Mouse (Mus musculus) midbrain, embryonic 13.5 days (tissue): ENCODE results near the gene Pfn2. TPM values are rescaled to one million over a fixed set of nuclear protein-coding genes. Genes with fewer than 3 reads are reported as not detected.
A peak's percentile ranks its signal among the peaks of the same experiment; 100 is the strongest.
"Not testable (repeated sequence)": the region's sequence is repeated elsewhere in the genome, so short reads cannot be mapped to it uniquely, and the experiment has no call there.

Experiments
- ATAC-seq: fragments of 200-750 bp; cut with Nextera tagmentation; 2 replicates; pipeline ENCODE4 v1.8.0; 2017; ENCODE audit warnings: mild to moderate bottlenecking, moderate TSS enrichment, moderate library complexity
- H3K27ac ChIP-seq: fragments of 300-500 bp; sonication (generic); 2 replicates; pipeline ENCODE4 v1.5.1; 2015; ENCODE audit warnings: inconsistent platforms, mild to moderate bottlenecking, moderate library complexity
- H3K27me3 ChIP-seq: fragments of 300-500 bp; sonication (generic); 2 replicates; pipeline ENCODE4 v1.6.1; 2015; ENCODE audit warnings: mild to moderate bottlenecking, inconsistent platforms
- H3K36me3 ChIP-seq: fragments of 300-500 bp; sonication (generic); 2 replicates; pipeline ENCODE4 v1.6.1; 2015; ENCODE audit warnings: mild to moderate bottlenecking, inconsistent platforms
- H3K4me1 ChIP-seq: fragments of 300-500 bp; sonication (generic); replicated peaks from 2 replicates; pipeline ENCODE4 v1.6.1; 2015; ENCODE audit warnings: inconsistent platforms
- H3K4me2 ChIP-seq: fragments of 300-500 bp; sonication (generic); replicated peaks from 2 replicates; pipeline ENCODE4 v1.6.1; 2015; ENCODE audit warnings: moderate library complexity, mild to moderate bottlenecking, inconsistent platforms
- H3K4me3 ChIP-seq: fragments of 300-500 bp; sonication (generic); replicated peaks from 2 replicates; pipeline ENCODE4 v1.5.1; 2015; ENCODE audit warnings: mild to moderate bottlenecking, inconsistent platforms
- H3K9ac ChIP-seq: fragments of 300-500 bp; sonication (generic); replicated peaks from 2 replicates; pipeline ENCODE4 v1.6.1; 2015; ENCODE audit warnings: mild to moderate bottlenecking, inconsistent platforms
- H3K9me3 ChIP-seq: fragments of 300-500 bp; sonication (generic); 2 replicates; pipeline ENCODE4 v1.6.1; 2016; ENCODE audit warnings: mild to moderate bottlenecking, inconsistent platforms
- WGBS: fragments of 180-500 bp; shearing (Covaris S2); methylation state at CpG from one replicate; pipeline ENCODE4 v1.1.7; 2015; 5-methylcytosine and 5-hydroxymethylcytosine counted together
- polyA plus RNA-seq: library from polyadenylated mRNA; unstranded; fragments of >200 nt; fragmentation: Nextera tagmentation; extraction: Ambion mirVana; gene quantifications from 2 replicates; pipeline ENCODE4 v1.2.1, GENCODE M21; 2015

Pfn2 gene
- polyA plus RNA-seq: 503 and 524 TPM in 2 replicates

DNA sequence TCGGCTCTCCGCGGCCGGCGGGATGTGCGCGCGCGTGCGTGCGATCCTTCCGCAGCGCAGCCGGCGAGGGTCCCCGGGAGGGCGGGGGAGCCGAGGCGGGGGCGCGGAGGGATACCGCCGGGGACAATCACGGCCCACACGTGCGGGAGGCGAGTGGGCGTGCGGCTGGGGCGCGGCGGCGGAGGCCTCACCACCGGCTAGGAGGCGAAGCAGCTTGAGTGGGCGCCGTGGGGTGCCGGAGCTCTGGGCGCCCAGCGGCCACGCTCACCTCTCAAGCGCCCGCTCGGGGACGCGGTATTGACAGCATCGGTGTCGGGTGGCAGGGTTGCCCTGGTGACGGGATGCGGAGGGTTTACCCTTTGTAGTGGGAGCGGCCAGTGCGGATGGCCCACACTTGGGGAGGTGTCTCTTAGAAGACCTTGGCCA lies at the start of gene Pfn2:
Pfn2 (minus strand) TSS at position 320 of the 426 bp plus-strand sequence.
- Histone ChIP-seq H3K4me2 (peak within 1 kb of the TSS; percentile 82), H3K36me3 (peaks cover 10% of the 10 kb centered on the region), H3K4me1 (peaks cover 21% of the 10 kb centered on the region), H3K9me3 (no peaks in the 10 kb centered on the region), H3K9ac (peak within 1 kb of the TSS; percentile 100), H3K4me3 (peak within 1 kb of the TSS; percentile 92), H3K27ac (peak within 1 kb of the TSS; percentile 100), H3K27me3 (no peaks in the 10 kb centered on the region)
- under 1% methylated on average over 40 of the region's 52 CpGs for WGBS
- ATAC-seq: peak; percentile 89

DNA sequence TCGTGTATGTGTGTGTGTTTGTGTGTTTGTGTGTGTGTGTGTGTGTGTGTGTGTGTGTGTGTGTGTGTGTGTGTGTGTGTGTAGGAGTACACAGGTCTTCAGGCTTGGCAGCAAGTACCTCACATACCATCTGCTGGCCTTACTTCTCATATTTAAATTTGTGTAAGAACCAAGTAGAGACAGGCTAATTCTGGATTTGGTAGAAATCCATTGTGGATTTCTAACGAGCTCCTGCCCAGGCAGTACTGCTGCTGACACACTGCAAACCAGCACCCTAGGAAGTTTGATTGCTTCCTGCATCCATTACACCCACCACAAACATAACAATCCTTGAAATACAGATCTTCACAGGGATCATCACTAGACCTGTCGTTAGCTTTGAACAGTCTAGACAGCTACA lies 35.1 kb upstream of the Pfn2 start:
- H3K27ac ChIP-seq: no peak overlapping the region
- H3K36me3 ChIP-seq: no peaks in the 10 kb centered on the region
- 75% methylated on average over 3 of the region's 3 CpGs for WGBS
- H3K9ac ChIP-seq: no peak overlapping the region
- H3K27me3 ChIP-seq: no peaks in the 10 kb centered on the region
- H3K4me2 ChIP-seq: no peak overlapping the region
- ATAC-seq: no peak
- H3K4me3 ChIP-seq: no peak overlapping the region
- 0 out of 2 replicates have a peak, but pooled peaks cover 4% of the 10 kb centered on the region for H3K9me3 ChIP-seq
- no peaks in the 10 kb centered on the region for H3K4me1 ChIP-seq

DNA sequence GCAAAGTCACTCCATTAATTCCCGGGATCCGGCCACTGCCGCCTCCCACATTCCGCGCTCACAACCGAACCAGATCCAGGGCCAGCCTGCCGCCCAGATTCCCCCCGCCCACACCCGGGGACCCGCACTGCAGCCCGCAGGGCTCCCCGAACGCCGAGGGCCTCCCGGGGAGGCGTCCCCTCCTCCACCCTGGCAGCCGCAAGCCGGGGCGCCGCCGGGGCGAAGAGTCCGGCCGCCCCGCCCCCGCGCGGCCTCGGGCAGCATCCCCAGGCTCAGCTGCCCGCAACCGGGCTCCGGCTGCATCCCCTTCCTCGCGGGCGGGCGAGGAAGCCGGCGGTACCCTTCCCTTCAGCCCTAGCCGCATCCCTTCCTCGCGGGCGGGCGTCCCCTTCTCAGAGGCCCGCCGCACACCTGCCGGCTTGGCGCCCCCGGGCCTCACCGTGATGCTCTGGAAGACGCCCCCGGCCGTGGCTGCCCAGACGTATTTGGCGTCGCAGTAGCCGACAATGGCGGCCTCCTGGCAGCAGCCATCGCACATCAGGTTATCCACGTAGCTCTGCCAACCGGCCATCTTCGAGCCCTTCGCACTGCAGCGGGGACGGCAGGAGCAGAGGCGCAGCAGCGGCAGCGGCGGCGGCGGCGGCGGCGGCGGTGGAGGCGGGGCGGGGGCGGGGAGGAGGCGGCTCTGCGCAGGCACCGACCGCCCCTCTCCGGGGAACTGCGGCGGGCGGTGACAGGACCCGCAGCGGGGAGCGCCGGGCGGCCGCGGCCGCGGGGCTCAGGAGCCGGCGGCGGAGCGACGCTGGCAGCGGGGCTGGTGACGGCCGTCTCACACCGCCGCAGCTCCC lies 743 bp downstream of the Pfn2 start:
- H3K36me3 ChIP-seq: peaks cover 17% of the 10 kb centered on the region
- H3K27ac ChIP-seq: peak overlapping the region; percentile 100
- peaks cover 21% of the 10 kb centered on the region for H3K4me1 ChIP-seq
- peak overlapping the region; percentile 100 for H3K9ac ChIP-seq
- no peaks in the 10 kb centered on the region for H3K27me3 ChIP-seq
- no peaks in the 10 kb centered on the region for H3K9me3 ChIP-seq
- peak overlapping the region; percentile 82 for H3K4me2 ChIP-seq
- WGBS: under 1% methylated on average over 84 of the region's 104 CpGs
- peak overlapping the region; percentile 92 for H3K4me3 ChIP-seq
- ATAC-seq: peak; percentile 91

DNA sequence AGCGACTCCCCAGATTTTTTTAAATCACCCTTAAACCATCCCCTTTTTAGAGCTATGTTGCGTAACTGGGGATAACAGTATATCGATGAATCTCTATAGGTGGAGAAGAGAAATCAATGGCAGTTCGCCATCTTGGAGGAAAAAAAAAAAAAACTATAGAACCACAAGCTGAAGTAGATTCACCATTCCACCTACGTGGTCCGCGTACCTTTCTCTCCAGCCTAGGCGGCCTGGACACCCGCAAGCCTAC lies 1.3 kb downstream of the Pfn2 start:
- Histone ChIP-seq H3K4me2 (peak overlapping the region; percentile 82), H3K27me3 (no peaks in the 10 kb centered on the region), H3K27ac (peak overlapping the region; percentile 100), H3K4me1 (peaks cover 21% of the 10 kb centered on the region), H3K9me3 (no peaks in the 10 kb centered on the region), H3K4me3 (peak overlapping the region; percentile 92), H3K9ac (peak overlapping the region; percentile 100), H3K36me3 (peaks cover 20% of the 10 kb centered on the region)
- no peak for ATAC-seq
- under 1% methylated on average over 9 of the region's 9 CpGs for WGBS

DNA sequence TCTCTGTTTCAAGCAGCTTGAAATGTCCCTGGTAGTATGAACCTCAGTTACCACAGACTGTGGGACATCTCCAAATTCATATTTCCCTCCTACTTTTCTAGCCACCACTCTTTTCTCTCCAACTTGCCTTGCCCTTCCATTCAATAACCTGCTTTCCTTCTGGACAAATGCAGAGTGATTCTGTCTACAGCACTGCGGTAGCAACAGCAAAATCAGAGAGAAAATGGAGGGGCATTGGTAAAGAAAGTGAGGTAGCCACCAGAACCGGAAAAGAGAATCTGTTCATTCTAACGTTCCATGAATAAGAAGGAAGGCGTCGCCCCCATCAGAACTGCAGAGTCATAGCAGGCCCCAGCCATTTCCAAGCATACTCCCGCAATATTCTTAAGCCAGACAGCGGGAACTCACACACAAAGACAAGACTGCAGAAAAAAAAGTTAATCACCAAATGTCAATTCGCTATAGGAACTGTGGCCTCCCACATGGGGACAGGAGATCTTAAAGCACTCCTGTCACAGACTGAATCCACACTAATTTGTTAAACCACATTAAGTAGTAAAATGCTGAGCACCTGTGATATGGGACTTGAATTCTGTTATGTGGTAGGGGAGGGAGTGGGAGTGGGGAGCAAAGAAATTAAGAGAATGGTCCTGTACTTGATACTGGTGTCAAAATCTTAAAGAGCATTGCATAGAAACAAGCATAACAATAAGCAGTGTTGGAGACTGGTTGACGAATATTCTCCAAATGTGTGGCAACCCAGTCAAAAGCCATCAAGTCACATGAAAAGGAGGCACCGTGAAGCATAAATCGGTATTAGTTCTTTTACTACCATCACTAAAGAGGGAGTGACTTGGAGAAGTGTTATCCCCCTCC lies 1.9 kb downstream of the Pfn2 start:
- Histone ChIP-seq H3K36me3 (peaks cover 26% of the 10 kb centered on the region), H3K9ac (peak overlapping the region; percentile 100), H3K27ac (peak overlapping the region; percentile 100), H3K4me3 (peak overlapping the region; percentile 92), H3K9me3 (no peaks in the 10 kb centered on the region), H3K4me1 (peaks cover 21% of the 10 kb centered on the region), H3K27me3 (no peaks in the 10 kb centered on the region), H3K4me2 (peak overlapping the region; percentile 82)
- WGBS: 6% methylated on average over 11 of the region's 11 CpGs
- no peak for ATAC-seq

DNA sequence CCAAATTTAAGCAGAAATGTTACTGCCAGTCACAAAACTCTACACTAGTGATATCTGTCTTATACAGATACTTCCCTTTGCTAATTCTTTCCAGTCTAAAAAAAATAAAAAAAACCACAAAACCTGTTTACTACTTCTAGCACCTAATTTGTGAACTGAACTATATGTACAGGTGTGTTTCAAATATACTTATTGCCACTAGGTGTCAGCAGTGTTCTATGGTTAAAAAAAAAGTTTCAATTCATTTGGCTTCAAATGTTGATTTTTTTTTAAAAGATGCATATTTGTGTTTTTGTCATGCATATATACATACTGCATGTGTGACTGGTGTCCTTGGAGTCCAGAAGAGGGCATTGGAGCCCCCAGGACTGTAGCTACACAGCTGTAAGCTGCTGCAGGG lies 4.1 kb downstream of the Pfn2 start:
- no peak for ATAC-seq

DNA sequence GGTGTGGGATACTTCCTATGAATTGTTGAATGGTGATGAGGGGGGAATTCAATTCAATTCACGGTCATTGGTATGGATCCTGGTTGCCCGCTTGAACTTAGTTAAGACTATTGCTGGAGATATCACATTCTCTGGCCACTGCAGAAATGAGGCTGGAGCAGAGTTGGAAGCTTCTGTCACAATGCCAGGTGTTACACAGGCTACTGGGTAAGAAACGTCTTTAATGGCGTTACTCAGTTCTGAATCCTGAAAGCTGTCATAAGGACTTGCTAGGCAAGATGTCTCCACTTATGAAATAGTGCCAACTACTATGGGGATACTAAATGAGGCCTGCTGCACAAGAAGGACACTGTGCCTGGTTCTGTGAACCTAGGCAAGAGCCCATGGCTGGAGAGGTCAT lies 11.0 kb downstream of the Pfn2 start:
- Histone ChIP-seq H3K9ac (no peak overlapping the region), H3K9me3 (peaks cover 3% of the 10 kb centered on the region; the same call in 1 of the 2 replicates), H3K4me3 (no peak overlapping the region), H3K27me3 (no peaks in the 10 kb centered on the region), H3K27ac (no peak overlapping the region), H3K4me1 (no peaks in the 10 kb centered on the region), H3K36me3 (peaks cover 42% of the 10 kb centered on the region), H3K4me2 (no peak overlapping the region)
- ATAC-seq: no peak
- WGBS: 96% methylated on average over 4 of the region's 4 CpGs

More for the DNA sequence above, 4.1 kb downstream of the Pfn2 start:
- Histone ChIP-seq H3K4me2 (no peak overlapping the region), H3K36me3 (peaks cover 38% of the 10 kb centered on the region), H3K9me3 (peaks cover 3% of the 10 kb centered on the region; the same call in 1 of the 2 replicates), H3K4me1 (peaks cover 21% of the 10 kb centered on the region), H3K4me3 (no peak overlapping the region), H3K27ac (no peak overlapping the region), H3K27me3 (no peaks in the 10 kb centered on the region), H3K9ac (no peak overlapping the region)

DNA sequence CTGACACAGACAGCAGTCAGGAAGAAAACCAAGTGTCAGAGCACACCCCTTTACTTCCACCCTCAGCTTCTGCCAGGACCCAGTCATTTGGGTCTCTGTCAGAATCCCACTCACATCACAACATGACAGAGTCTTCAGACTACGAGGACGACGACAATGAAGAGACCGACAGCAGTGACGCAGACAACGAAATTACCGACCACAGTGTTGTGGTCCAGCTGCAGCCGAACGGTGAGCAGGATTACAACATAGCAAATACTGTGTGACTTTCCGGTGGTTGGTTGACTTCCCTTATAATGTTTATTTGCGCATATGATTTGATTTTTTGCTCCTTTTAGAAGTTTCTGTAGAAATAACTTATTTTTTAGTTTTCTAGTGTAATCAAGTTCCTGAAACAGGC lies 14.3 kb downstream of the Pfn2 start:
- no peak for ATAC-seq
- Histone ChIP-seq H3K36me3 (peaks cover 33% of the 10 kb centered on the region), H3K4me1 (no peaks in the 10 kb centered on the region), H3K4me3 (no peak overlapping the region), H3K9ac (no peak overlapping the region), H3K27me3 (no peaks in the 10 kb centered on the region), H3K9me3 (no peaks in the 10 kb centered on the region), H3K27ac (no peak overlapping the region), H3K4me2 (no peak overlapping the region)
- 91% methylated on average over 11 of the region's 11 CpGs for WGBS

DNA sequence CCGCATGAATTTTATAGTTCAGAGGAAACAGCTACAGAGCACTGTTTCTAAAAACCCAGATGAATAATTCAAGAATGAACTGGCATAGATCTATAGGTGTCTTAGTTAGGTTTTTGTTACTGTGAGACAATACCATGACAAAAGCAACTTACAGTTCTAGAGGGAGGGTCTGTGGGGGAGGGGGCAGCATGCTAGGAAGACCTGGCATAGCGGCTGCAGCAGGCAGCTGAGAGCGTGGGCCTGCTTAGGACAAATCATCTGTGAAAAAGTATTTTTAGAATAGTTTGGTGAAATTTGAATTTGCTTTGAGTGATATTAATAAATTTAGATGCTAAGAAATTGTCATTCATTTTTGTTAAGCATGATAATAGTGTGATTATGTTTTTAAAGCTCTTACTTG lies 22.0 kb downstream of the Pfn2 start:
- Histone ChIP-seq H3K4me1 (no peaks in the 10 kb centered on the region), H3K4me2 (no peak overlapping the region), H3K36me3 (peaks cover 26% of the 10 kb centered on the region), H3K9me3 (no peaks in the 10 kb centered on the region), H3K4me3 (no peak overlapping the region), H3K27me3 (no peaks in the 10 kb centered on the region), H3K27ac (no peak overlapping the region), H3K9ac (no peak overlapping the region)
- WGBS: 86% methylated on average over 3 of the region's 3 CpGs
- no peak for ATAC-seq

DNA sequence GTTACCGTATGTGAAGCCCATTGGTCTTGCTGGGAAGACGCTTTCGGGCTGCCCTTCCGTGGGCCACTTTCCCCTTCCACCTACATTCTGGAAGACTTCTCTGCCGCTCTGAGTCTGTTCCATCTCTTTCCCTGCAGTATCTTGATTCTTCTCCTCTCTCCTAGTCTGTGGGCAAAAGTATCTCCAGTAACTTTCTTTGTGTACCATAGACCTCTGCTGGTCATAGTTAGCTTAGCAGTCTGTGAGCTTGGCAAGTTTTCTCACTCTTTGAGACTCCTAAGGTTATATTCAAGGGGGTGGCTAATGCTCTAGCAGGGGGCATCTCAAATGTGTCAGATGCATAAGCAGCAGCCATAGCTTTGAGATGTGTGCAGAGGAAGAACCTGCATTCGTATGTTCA lies 32.4 kb downstream of the Pfn2 start:
- H3K9me3 ChIP-seq: no peaks in the 10 kb centered on the region
- H3K4me1 ChIP-seq: no peaks in the 10 kb centered on the region
- no peaks in the 10 kb centered on the region for H3K27me3 ChIP-seq
- H3K9ac ChIP-seq: no peak overlapping the region
- no peak overlapping the region for H3K4me3 ChIP-seq
- no peak overlapping the region for H3K4me2 ChIP-seq
- no peak overlapping the region for H3K27ac ChIP-seq
- ATAC-seq: peak; percentile 30; the same call in 1 of the 2 replicates
- 85% methylated on average over 6 of the region's 6 CpGs for WGBS
- H3K36me3 ChIP-seq: no peaks in the 10 kb centered on the region

DNA sequence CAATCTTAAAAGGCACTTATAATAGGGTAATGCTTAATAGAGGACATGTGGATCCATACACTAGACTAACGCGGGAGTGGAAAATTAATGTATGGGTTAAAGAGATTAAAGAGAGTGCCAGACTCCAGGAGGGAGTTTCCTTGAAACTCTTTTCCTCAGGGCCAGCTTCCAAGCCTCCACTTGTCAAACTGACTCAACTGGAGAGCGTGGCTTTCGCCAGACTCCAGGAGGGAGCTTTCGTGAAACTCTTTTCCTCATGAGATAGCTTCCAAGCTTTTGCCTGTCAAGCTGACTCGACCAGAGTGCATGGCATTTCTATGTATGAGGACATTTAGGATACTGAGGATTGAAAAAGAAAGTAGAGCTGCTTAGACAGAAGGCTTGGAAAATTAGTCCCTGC lies 52.8 kb downstream of the Pfn2 start:
- not testable (repeated sequence) for H3K9ac ChIP-seq, H3K4me2 ChIP-seq, H3K27ac ChIP-seq, H3K9me3 ChIP-seq, ATAC-seq, H3K4me3 ChIP-seq, H3K27me3 ChIP-seq, H3K36me3 ChIP-seq
- H3K4me1 ChIP-seq: peaks cover 14% of the 10 kb centered on the region
- WGBS: 44% methylated on average over 6 of the region's 6 CpGs
